In genomic region chr1:185517566-185517965, GRCm38 (mm10) we compare ENCODE assay signal across 8 mouse cellular contexts.
A peak's percentile ranks its signal among the peaks of the same experiment; 100 is the strongest.
DNase-seq lines count a peak whose midpoint lies in the region; TF ChIP-seq lines count a peak whose summit lies in the region.

No protein-coding gene starts in this region.

- DNase-seq in gastrocnemius, adult 2 months, result peak; percentile 26
- DNase-seq in gastrocnemius, adult 8-10 months (ENCODE audit: low spot score in 2 of 2), result no peak
- DNase-seq in testis, postnatal 10 days (ENCODE audit: low spot score), result peak; percentile 59
- no peak for DNase-seq in testis, postnatal 14 days (ENCODE audit: low spot score)
- peak; percentile 14 to 32 for DNase-seq in cerebellum, postnatal 36 days
- peak; percentile 44 for DNase-seq in layer of hippocampus, adult 9-10 months (ENCODE audit: low spot score)
- DNase-seq in mesoderm, embryonic 11.5 days (ENCODE audit: low read depth, low spot score), result peak; percentile 74
- DNase-seq in B cell, adult 2 months, result no peak

- no peak overlapping the region for H3K27ac ChIP-seq in gastrocnemius, adult 2 months

- peak; percentile 66 for TF ChIP-seq CTCF in gastrocnemius, adult 2 months (IDR thresholded peaks at IDR 0.05)

- no peak overlapping the region for H3K4me3 ChIP-seq in gastrocnemius, adult 2 months

- intact Hi-C loops in gastrocnemius, adult 2 months (cut with DNase I), result no loop called here

Comparison
In these comparisons a context has a peak if more than half of its experiments do, and no peak if none do; other contexts are left out.
1. DNase-seq: peak in gastrocnemius, adult 2 months (single experiment), testis, postnatal 10 days (single experiment), cerebellum, postnatal 36 days (2 of 2), layer of hippocampus, adult 9-10 months (single experiment) and mesoderm, embryonic 11.5 days (single experiment); none in gastrocnemius, adult 8-10 months (0 of 2), testis, postnatal 14 days (single experiment) and B cell, adult 2 months (0 of 2).